ENCODE assay signal across 17 mouse cellular contexts in genomic region chr5:105572160-105572692, GRCm38 (mm10). TPM values are rescaled to one million over a fixed set of nuclear protein-coding genes. Genes with fewer than 3 reads are reported as not detected.
DNase-seq lines count a peak whose midpoint lies in the region; ATAC-seq and TF ChIP-seq lines count a peak whose summit lies in the region.
"Had no signal": no experiment of that assay in that cellular context is flagged by ENCODE, and none has a peak within 500 bp of the region (broad histone marks: within the 10 kb centered on the region; RNA-seq: fewer than 3 reads in every experiment).

No protein-coding gene starts in this region.

- H3K27ac ChIP-seq in kidney, embryonic 15.5 days, result peak overlapping the region; percentile 64; the same call in 1 of the 2 replicates
- H3K27ac ChIP-seq in liver, embryonic 13.5 days, result peak overlapping the region; percentile 35; the same call in 1 of the 2 replicates
- no peak overlapping the region for H3K27ac ChIP-seq in liver, embryonic 11.5 days (ENCODE audit: low read depth, low read length)
- H3K27ac ChIP-seq in embryonic fibroblast, embryonic 13.5 days (ENCODE audit: insufficient read depth, low read length), result 0 out of 2 replicates have a peak overlapping the region, but pooled peaks have one; percentile 23
- H3K27ac ChIP-seq: embryonic facial prominence, embryonic 12.5 days; forebrain, embryonic 12.5 days; hindbrain, embryonic 10.5 days; hindbrain, embryonic 14.5 days had no signal

- peak; percentile 53 for ATAC-seq in kidney, embryonic 15.5 days (replicated peaks; ENCODE audit: low FRiP score)
- no peak for ATAC-seq in liver, embryonic 13.5 days (ENCODE audit: low read depth)
- ATAC-seq in liver, embryonic 11.5 days (replicated peaks; ENCODE audit: low FRiP score), result no peak
- ATAC-seq: forebrain, embryonic 16.5 days had no signal

- no peak for DNase-seq in kidney, postnatal 25 days
- no peak for DNase-seq in liver, embryonic 13.5 days
- DNase-seq in liver, embryonic 11.5 days (ENCODE audit: low spot score), result no peak
- no peak for DNase-seq in adrenal gland, adult (ENCODE audit: inconsistent age in 2 of 2, low spot score in 1 of 2)
- DNase-seq: adrenal gland, postnatal 14 days; cerebellum, adult 11-12 months; cerebellum, adult 9-10 months; cerebellum, postnatal 25 days; gastrocnemius, postnatal 25 days had no signal

- no peaks in the 10 kb centered on the region for H3K27me3 ChIP-seq in kidney, embryonic 15.5 days
- H3K27me3 ChIP-seq in liver, embryonic 13.5 days, result no peaks in the 10 kb centered on the region
- H3K27me3 ChIP-seq in liver, embryonic 11.5 days (replicated peaks; ENCODE audit: control insufficient read depth, insufficient read depth, low read length), result no peaks in the 10 kb centered on the region
- H3K27me3 ChIP-seq: embryonic facial prominence, embryonic 12.5 days; forebrain, embryonic 12.5 days; heart, embryonic 12.5 days had no signal

- no peak for TF ChIP-seq POLR2A in embryonic fibroblast, embryonic 13.5 days (IDR thresholded peaks at IDR 0.05; ENCODE audit: low read depth, low read length)

- H3K36me3 ChIP-seq in kidney, embryonic 15.5 days, result no peaks in the 10 kb centered on the region
- H3K36me3 ChIP-seq in liver, embryonic 13.5 days, result peaks cover 11% of the 10 kb centered on the region; the same call in 1 of the 2 replicates
- no peaks in the 10 kb centered on the region for H3K36me3 ChIP-seq in liver, embryonic 11.5 days (ENCODE audit: control insufficient read depth, insufficient read depth, low read length)
- H3K36me3 ChIP-seq: embryonic facial prominence, embryonic 12.5 days; forebrain, embryonic 12.5 days; hindbrain, embryonic 10.5 days had no signal

- no peak overlapping the region for H3K4me2 ChIP-seq in kidney, embryonic 15.5 days
- H3K4me2 ChIP-seq in liver, embryonic 13.5 days, result no peak overlapping the region
- H3K4me2 ChIP-seq in liver, embryonic 11.5 days, result no peak overlapping the region
- H3K4me2 ChIP-seq: embryonic facial prominence, embryonic 12.5 days; forebrain, embryonic 12.5 days; heart, embryonic 12.5 days; hindbrain, embryonic 14.5 days had no signal

- H3K4me1 ChIP-seq in kidney, embryonic 15.5 days, result peaks cover 26% of the 10 kb centered on the region
- peaks cover 83% of the 10 kb centered on the region for H3K4me1 ChIP-seq in liver, embryonic 13.5 days (replicated peaks)
- peaks cover 26% of the 10 kb centered on the region for H3K4me1 ChIP-seq in liver, embryonic 11.5 days (replicated peaks; ENCODE audit: control insufficient read depth, insufficient read depth, low read length)
- H3K4me1 ChIP-seq in embryonic fibroblast, embryonic 13.5 days (ENCODE audit: control insufficient read depth, insufficient read depth, low read length), result peaks cover 7% of the 10 kb centered on the region
- H3K4me1 ChIP-seq: forebrain, embryonic 12.5 days had no signal

- whole genome bisulfite sequencing in kidney, embryonic 15.5 days, result 46% methylated on average over 5 of the region's 5 CpGs
- WGBS in liver, embryonic 13.5 days (ENCODE audit: insufficient replicate concordance), result 72% methylated on average over 5 of the region's 5 CpGs
- WGBS in liver, embryonic 11.5 days, result 80% methylated on average over 5 of the region's 5 CpGs

- H3K4me3 ChIP-seq in kidney, embryonic 15.5 days (replicated peaks), result no peak overlapping the region
- H3K4me3 ChIP-seq in liver, embryonic 13.5 days (replicated peaks), result no peak overlapping the region
- no peak overlapping the region for H3K4me3 ChIP-seq in liver, embryonic 11.5 days (ENCODE audit: low read depth, low read length)
- no peak overlapping the region for H3K4me3 ChIP-seq in embryonic fibroblast, embryonic 13.5 days (ENCODE audit: insufficient read depth, low read length)
- H3K4me3 ChIP-seq: embryonic facial prominence, embryonic 12.5 days; forebrain, embryonic 12.5 days; heart, embryonic 12.5 days; hindbrain, embryonic 10.5 days had no signal

- no peaks in the 10 kb centered on the region for H3K9me3 ChIP-seq in kidney, embryonic 15.5 days (replicated peaks)
- H3K9me3 ChIP-seq in liver, embryonic 13.5 days (replicated peaks), result no peaks in the 10 kb centered on the region
- no peaks in the 10 kb centered on the region for H3K9me3 ChIP-seq in liver, embryonic 11.5 days (ENCODE audit: control insufficient read depth, low read length)
- H3K9me3 ChIP-seq: embryonic facial prominence, embryonic 12.5 days; forebrain, embryonic 12.5 days; heart, embryonic 12.5 days; hindbrain, embryonic 10.5 days had no signal

- TF ChIP-seq CTCF in embryonic fibroblast, embryonic 13.5 days (IDR thresholded peaks at IDR 0.05; ENCODE audit: borderline replicate concordance, insufficient read depth, low read length), result no peak

- no peak overlapping the region for H3K9ac ChIP-seq in kidney, embryonic 15.5 days
- H3K9ac ChIP-seq in liver, embryonic 13.5 days, result no peak overlapping the region
- H3K9ac ChIP-seq in liver, embryonic 11.5 days (ENCODE audit: low read depth, low read length), result no peak overlapping the region
- H3K9ac ChIP-seq: embryonic facial prominence, embryonic 12.5 days; forebrain, embryonic 12.5 days; heart, embryonic 12.5 days; hindbrain, embryonic 14.5 days had no signal

RNA-seq across cellular contexts. Expression of gene Lrrc8c, which starts 53.0 kb away (rescaled TPM):
- 17.0 and 18.4 TPM in 2 replicates for polyA plus RNA-seq in kidney, embryonic 15.5 days (2015; fragmentation: Nextera tagmentation; extraction: Ambion mirVana)
- polyA plus RNA-seq in liver, embryonic 13.5 days (2015; fragmentation: Nextera tagmentation; extraction: Ambion mirVana), result 17.5 and 23.2 TPM in 2 replicates
- 30.4 and 33.8 TPM in 2 replicates for polyA plus RNA-seq in liver, embryonic 11.5 days (2014; fragmentation: Nextera tagmentation; extraction: Ambion mirVana)
- 47.1 and 66.1 TPM in 2 replicates for polyA plus RNA-seq in embryonic fibroblast, embryonic 13.5 days (2011; ENCODE audit: insufficient read length, low read depth, missing spikeins)
